Mouse (Mus musculus): ENCODE results near the gene Gmpr.

- TF ChIP-seq CTCF (IDR thresholded peaks at IDR 0.05; ENCODE audit: control insufficient read depth, insufficient read depth, low read length) (no peak), POLR2A (IDR thresholded peaks at IDR 0.05; ENCODE audit: borderline replicate concordance, control insufficient read depth, low read depth, low read length) (no peak)
These were observed 38.7 kb downstream of the Gmpr start for GRCm38 (mm10) chr13:45545974-45546373.
